Mouse (Mus musculus) erythroblast, embryonic 14.5 days (primary cell): ENCODE data around the gene Cited1.

Experiments used
- GATA1 ChIP-seq: IDR thresholded peaks from 2 replicates; pipeline ENCODE4 v1.6.1; 2012; ENCODE audit warnings: low read length, inconsistent platforms, mixed read lengths
- TAL1 ChIP-seq: IDR thresholded peaks from 3 replicates; pipeline ENCODE4 v1.6.1; 2012; ENCODE audit warnings: low read length, inconsistent platforms, mixed read lengths

DNA sequence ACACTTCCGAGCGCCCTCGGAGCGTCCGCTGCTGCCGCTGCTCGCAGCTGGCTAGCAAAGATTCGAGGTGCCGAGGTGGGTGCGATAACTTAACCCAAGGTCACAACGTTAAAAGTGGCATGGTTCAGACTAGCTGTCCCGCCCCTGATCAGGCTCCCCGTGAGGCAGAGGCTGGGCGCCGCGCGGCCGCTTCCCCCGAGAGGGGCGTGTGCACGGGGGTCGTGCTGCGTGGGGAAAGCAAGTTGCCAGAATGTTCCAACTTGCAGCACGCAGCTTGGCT is 1.1 kb downstream of the Cited1 start:
- TF ChIP-seq GATA1: no peak
- TF ChIP-seq TAL1: no peak
